Mouse (Mus musculus): Measurements from ENCODE around the gene Prmt7. TPM values are rescaled to one million over a fixed set of nuclear protein-coding genes. Genes with fewer than 3 reads are reported as not detected.
A peak's percentile ranks its signal among the peaks of the same experiment; 100 is the strongest.

Gene Prmt7
- total RNA-seq, 1 experiment from 2014 or later = 22.7 TPM

- no peak for DNase-seq
Measured at GRCm38 (mm10) chr8:106289464-106289863, 78.7 kb downstream of the Prmt7 start.

GRCm38 (mm10) chr8:106292484-106293396, 82.0 kb downstream of the Prmt7 start:
- no peak for DNase-seq

- DNase-seq = peak; percentile 42
Measured at GRCm38 (mm10) chr8:106298261-106298660, 87.5 kb downstream of the Prmt7 start.

GRCm38 (mm10) chr8:106298846-106299245, 88.1 kb downstream of the Prmt7 start:
- DNase-seq = no peak

GRCm38 (mm10) chr8:106299686-106300085, 89.0 kb downstream of the Prmt7 start:
- DNase-seq = no peak

- no peak for DNase-seq
Measured at GRCm38 (mm10) chr8:106300739-106301715, 90.3 kb downstream of the Prmt7 start.

Other genes starting within 250 kb of the Prmt7 start
- 36.9 and 42.5 TPM in 2 replicates for gene Slc12a4, start 244.8 kb upstream of the Prmt7 start, total RNA-seq (2021)
- gene Dpep3, start 231.5 kb upstream of the Prmt7 start, total RNA-seq (2021) = not detected in 2 replicates
- 14.9 and 15.5 TPM in 2 replicates for gene Dus2, start 219.6 kb upstream of the Prmt7 start, total RNA-seq (2021)
- not detected in 2 replicates for gene Dpep2nb, start 205.0 kb upstream of the Prmt7 start, total RNA-seq (2021)
- gene Ddx28, start 199.1 kb upstream of the Prmt7 start, total RNA-seq (2021) = 14.2 and 14.5 TPM in 2 replicates
- gene Nfatc3, start 152.1 kb upstream of the Prmt7 start, total RNA-seq (2021) = 47.3 and 47.6 TPM in 2 replicates
- gene Esrp2, start 74.0 kb upstream of the Prmt7 start, total RNA-seq (2021) = 5.3 and 8.8 TPM in 2 replicates
- gene Pla2g15, start 60.5 kb upstream of the Prmt7 start, total RNA-seq (2021) = 13.5 and 18.6 TPM in 2 replicates
- 30.3 and 38.3 TPM in 2 replicates for gene Slc7a6, start 42.1 kb upstream of the Prmt7 start, total RNA-seq (2021)
- 23.3 and 28.1 TPM in 2 replicates for gene Slc7a6os, start within 50 bp of the Prmt7 start, total RNA-seq (2021)
- 9.6 and 10.2 TPM in 2 replicates for gene Smpd3, start 127.1 kb downstream of the Prmt7 start, total RNA-seq (2021)
- gene Zfp90, start 204.4 kb downstream of the Prmt7 start, total RNA-seq (2021) = 5.3 and 8.3 TPM in 2 replicates

Data from adrenal gland, postnatal 14 days (tissue).